Mouse (Mus musculus) small intestine, adult 2 months (tissue): ENCODE measurements around the gene Shroom4.

Experiments used
- CTCF ChIP-seq: fragments of 200-500 bp; IDR thresholded peaks from 2 replicates; pipeline ENCODE4 v1.5.1; 2012; ENCODE audit warnings: low read depth, mild to moderate bottlenecking, control low read depth, inconsistent platforms, low read length, moderate library complexity, mixed read lengths; ENCODE audit not compliant: insufficient replicate concordance, insufficient read length; ENCODE audit errors: extremely low read depth
- POLR2A ChIP-seq: fragments of 200-500 bp; IDR thresholded peaks from 2 replicates; pipeline ENCODE4 v1.6.1; 2012; ENCODE audit warnings: low read depth, mild to moderate bottlenecking, control low read depth, inconsistent platforms, low read length, moderate library complexity

DNA sequence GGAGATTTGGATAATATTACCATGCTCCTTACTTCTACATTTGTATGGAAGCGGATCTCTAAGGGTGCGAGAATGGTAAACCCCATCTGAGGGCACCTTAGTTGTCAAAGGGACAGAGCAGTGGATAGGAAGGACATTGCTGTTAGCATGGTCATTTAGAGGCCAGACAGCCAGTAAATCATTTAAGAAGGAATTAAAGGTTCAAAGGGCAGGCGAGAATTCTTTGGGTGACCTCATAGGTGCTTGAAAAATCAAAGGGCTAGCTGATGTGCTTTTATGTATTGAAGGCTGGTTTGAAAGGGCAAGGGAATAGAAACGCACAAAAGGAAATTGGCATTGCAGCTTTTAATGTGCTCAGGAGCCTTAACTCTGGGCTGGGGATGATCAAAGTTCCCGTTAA, 16.3 kb downstream of the Shroom4 start:
- no peak for TF ChIP-seq CTCF
- TF ChIP-seq POLR2A = no peak
